Mouse (Mus musculus) hindbrain, embryonic 10.5 days (tissue): ENCODE results near the gene Rab12. TPM values are rescaled to one million over a fixed set of nuclear protein-coding genes. Genes with fewer than 3 reads are reported as not detected.
A peak's percentile ranks its signal among the peaks of the same experiment; 100 is the strongest.

Experiments
- DNase-seq: peaks from one replicate; pipeline ENCODE4 v3.0.0-alpha.2; 2017; ENCODE audit warnings: low spot score
- H3K27ac ChIP-seq: fragments of 300-500 bp; sonication (generic); 2 replicates; pipeline ENCODE4 v1.5.1; 2016; ENCODE audit warnings: mild to moderate bottlenecking, moderate library complexity
- H3K27me3 ChIP-seq: fragments of 300-500 bp; sonication (generic); 2 replicates; pipeline ENCODE4 v1.6.1; 2016; ENCODE audit warnings: mild to moderate bottlenecking; ENCODE audit not compliant: poor library complexity, insufficient read depth, severe bottlenecking
- H3K36me3 ChIP-seq: fragments of 300-500 bp; sonication (generic); 2 replicates; pipeline ENCODE4 v1.6.1; 2016; ENCODE audit warnings: mild to moderate bottlenecking, moderate library complexity
- H3K4me1 ChIP-seq: fragments of 300-500 bp; sonication (generic); replicated peaks from 2 replicates; pipeline ENCODE4 v1.6.1; 2016; ENCODE audit warnings: mild to moderate bottlenecking
- H3K4me3 ChIP-seq: fragments of 300-500 bp; sonication (generic); 2 replicates; pipeline ENCODE4 v1.5.1; 2016; ENCODE audit warnings: mild to moderate bottlenecking, moderate library complexity
- H3K9me3 ChIP-seq: fragments of 300-500 bp; sonication (generic); 2 replicates; pipeline ENCODE4 v1.6.1; 2016; ENCODE audit warnings: mild to moderate bottlenecking, moderate library complexity
- WGBS: fragments of 180-500 bp; shearing (Covaris S2); methylation state at CpG from one replicate; pipeline ENCODE4 v1.1.7; 2016; 5-methylcytosine and 5-hydroxymethylcytosine counted together
- polyA plus RNA-seq: library from polyadenylated mRNA; unstranded; fragments of >200 nt; fragmentation: Nextera tagmentation; extraction: Ambion mirVana; gene quantifications from 2 replicates; pipeline ENCODE4 v1.2.1, GENCODE M21; 2016

The Rab12 gene
- polyA plus RNA-seq, 1 experiment from 2014 or later = 29.3 TPM

DNA sequence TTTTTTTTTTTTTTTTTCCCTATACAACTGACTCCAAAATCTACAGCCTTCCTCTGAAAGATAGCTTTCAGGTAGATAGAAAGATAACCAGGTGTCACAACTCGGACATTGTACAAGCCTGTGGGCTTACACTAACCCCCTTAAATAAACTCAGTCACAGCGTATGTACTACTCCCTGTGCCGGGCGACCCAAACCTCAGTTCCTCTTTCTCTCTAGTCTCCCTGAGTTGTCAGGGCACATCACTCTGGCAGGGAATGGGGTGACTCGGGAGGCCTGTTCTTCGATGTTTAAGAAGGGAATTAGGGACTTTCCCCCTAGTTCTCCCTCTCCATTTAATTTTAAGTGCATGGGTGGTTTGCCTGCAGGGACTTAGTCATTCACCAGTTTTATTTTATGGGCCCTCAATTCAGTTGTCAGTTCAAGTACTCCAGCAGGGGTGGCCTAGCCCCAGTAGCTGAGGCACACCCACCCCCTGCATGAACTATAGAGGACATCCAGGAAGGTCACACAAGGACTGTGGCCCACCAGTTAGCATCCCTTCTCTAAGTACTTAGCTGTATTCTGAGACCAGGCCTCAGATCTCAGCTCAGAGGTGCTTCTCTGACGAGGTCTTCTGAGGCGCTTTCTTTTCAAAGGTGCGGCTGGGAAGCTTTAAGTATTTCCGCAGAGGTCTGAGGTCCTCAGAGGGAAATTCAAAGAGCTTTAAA, 5.1 kb downstream of the Rab12 start:
- H3K4me1 ChIP-seq = peaks cover 32% of the 10 kb centered on the region
- H3K4me3 ChIP-seq = no peak overlapping the region
- peaks cover 55% of the 10 kb centered on the region for H3K36me3 ChIP-seq
- H3K27me3 ChIP-seq = no peaks in the 10 kb centered on the region
- 91% methylated on average over 10 of the region's 10 CpGs for WGBS
- no peak for DNase-seq
- no peak overlapping the region for H3K27ac ChIP-seq
- no peaks in the 10 kb centered on the region for H3K9me3 ChIP-seq

DNA sequence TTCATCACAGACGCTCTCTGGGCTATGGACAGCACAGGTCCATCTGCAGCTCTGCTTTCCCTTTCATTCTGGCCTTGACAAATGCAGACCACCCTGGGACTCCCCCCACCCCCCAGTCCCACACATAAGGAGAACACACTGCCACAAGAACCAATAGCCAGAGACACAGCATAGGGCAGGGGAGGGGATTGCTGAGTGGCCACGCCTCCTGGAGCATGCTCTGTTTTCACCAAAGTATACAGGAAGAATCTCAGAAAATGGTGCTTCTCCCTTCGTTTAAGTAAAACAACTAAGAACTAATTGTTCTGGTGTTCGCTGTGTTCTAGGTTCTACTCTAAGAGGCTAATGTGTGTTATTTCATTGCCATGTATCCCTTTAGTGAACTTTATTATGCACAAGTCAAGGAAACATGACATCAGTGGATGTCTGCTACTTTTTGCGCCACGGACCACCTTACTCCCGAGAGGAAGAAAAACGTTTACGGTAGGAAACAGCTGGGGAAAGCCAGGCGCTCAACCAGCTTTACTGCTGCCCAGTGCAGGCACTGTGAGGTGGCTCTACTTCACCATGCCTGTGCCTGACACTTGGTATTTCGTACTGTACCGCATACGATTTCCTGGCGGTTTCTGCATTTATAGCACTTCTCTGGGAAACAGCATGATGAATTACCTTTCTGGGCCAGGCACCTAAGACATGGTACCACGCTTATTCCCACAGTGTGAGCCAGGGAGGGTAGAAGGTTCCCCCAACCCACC, 7.2 kb downstream of the Rab12 start:
- H3K27ac ChIP-seq = no peak overlapping the region
- H3K4me3 ChIP-seq = no peak overlapping the region
- H3K36me3 ChIP-seq = peaks cover 67% of the 10 kb centered on the region
- H3K27me3 ChIP-seq = no peaks in the 10 kb centered on the region
- no peak for DNase-seq
- WGBS = 82% methylated on average over 15 of the region's 15 CpGs
- no peaks in the 10 kb centered on the region for H3K9me3 ChIP-seq
- H3K4me1 ChIP-seq = peaks cover 17% of the 10 kb centered on the region

DNA sequence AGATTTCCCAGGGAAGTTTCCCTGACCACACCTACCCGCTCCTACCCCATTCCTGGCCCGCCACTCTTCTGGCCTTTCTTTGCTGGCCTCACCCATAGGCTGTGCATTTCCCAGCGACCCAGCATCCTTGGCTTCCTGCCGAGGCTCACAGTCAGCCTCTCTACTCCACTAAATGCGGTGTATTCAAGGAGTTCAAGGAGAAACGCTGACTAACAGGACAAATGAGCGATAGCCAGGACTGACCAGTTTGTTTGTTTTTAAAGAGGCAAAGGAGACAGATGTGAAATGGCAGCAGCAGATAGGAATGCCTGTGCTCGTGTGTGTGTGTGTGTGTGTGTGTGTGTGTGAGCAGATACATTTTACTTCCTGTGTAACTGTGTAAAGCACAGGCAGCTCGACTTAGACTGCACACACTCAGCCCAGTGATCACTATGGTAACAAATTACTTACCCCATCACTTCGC, 9.3 kb downstream of the Rab12 start:
- H3K27ac ChIP-seq = no peak overlapping the region
- no peaks in the 10 kb centered on the region for H3K27me3 ChIP-seq
- 0 out of 2 replicates have a peak, but pooled peaks cover 11% of the 10 kb centered on the region for H3K4me1 ChIP-seq
- H3K9me3 ChIP-seq = no peaks in the 10 kb centered on the region
- H3K36me3 ChIP-seq = peaks cover 64% of the 10 kb centered on the region
- H3K4me3 ChIP-seq = no peak overlapping the region
- 62% methylated on average over 10 of the region's 10 CpGs for WGBS
- peak; percentile 9 for DNase-seq

DNA sequence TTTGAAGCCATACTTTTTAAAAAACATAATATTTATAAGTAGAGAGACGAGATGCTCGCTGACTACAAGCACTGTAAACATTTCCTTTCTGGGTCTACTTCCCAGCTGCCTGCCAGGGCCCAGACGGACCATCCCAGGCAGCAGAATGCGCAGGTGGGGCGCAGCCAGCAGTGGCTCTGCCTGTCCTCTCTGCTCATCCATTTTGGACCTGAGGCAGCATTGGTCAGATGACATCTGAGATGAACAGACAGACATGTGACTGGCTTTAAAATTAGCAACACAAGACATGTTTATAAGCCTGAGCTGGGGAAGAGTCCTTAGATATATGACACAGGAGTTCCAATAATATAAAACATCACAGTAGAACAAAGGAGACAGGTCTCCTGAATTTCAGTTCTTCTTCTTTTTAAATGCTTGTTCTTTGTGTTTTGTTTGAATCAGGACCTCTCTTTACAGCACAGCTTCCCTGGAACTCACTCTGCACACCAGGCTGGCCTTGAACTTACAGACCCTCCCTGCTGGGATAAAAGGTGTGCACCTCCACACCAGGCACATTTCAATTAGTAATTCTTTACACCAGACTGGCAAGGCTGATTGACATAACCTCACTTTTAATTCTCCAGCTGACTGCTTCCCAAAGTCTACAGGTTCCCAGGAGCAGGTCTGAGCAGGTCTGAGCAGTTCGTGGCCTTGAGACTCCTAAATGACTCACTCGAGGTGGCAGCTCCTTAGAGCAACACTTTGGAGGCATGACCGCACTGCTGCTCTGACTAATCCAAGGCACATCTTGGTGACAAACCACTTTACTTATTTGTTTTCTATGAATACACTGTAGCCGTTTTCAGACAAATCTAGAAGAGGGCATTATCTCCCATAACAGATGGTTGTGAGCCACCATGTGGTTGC, 12.2 kb downstream of the Rab12 start:
- no peak overlapping the region for H3K4me3 ChIP-seq
- 91% methylated on average over 9 of the region's 9 CpGs for WGBS
- H3K36me3 ChIP-seq = peaks cover 62% of the 10 kb centered on the region
- H3K27ac ChIP-seq = no peak overlapping the region
- no peaks in the 10 kb centered on the region for H3K9me3 ChIP-seq
- H3K27me3 ChIP-seq = no peaks in the 10 kb centered on the region
- no peak for DNase-seq
- H3K4me1 ChIP-seq = 0 out of 2 replicates have a peak, but pooled peaks cover 11% of the 10 kb centered on the region

DNA sequence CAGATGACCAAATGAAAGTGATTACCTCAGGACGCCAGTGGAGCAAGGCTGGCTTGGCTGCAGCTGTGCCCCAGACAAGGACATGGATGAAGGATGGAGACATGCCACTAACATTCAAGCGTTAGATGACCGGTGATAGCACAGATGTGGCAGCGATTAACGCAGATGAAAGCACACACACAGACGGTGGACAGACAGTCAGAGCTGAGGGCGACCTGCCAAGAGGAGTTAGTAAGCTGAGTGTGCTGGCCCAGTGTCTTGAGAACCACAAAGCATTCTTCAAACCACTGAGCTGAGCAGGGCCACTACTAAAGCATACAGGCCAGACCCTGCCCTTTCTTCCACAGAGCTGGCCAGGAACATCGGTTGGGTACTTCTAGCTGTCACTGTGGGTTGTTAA, 14.6 kb downstream of the Rab12 start:
- peaks cover 68% of the 10 kb centered on the region for H3K36me3 ChIP-seq
- H3K27me3 ChIP-seq = no peaks in the 10 kb centered on the region

DNA sequence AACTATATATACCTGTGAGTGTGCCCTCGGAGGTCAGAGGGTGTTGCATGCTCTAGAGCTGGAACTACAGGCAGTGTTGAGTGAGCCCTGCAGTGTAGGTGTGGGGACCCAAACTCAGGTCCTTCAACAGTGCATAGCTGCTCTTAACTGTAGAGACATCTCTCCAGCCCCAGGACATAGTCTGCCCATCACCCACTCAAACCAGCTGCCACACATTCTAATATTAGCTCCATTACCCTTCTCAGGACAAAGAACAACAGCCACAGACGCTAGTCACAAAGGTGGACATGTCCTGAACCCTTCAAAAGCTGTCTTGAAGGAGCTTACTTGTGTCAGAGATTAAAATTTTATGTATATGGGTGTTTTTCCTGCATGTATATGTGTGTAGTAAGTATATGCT, 15.3 kb downstream of the Rab12 start:
- Histone ChIP-seq H3K4me1 (no peaks in the 10 kb centered on the region), H3K4me3 (no peak overlapping the region), H3K36me3 (peaks cover 74% of the 10 kb centered on the region), H3K9me3 (no peaks in the 10 kb centered on the region), H3K27ac (no peak overlapping the region), H3K27me3 (no peaks in the 10 kb centered on the region)
- 94% methylated on average over 2 of the region's 2 CpGs for whole genome bisulfite sequencing
- no peak for DNase-seq

More for the DNA sequence above, 14.6 kb downstream of the Rab12 start:
- 96% methylated on average over 8 of the region's 8 CpGs for WGBS
- 0 out of 2 replicates have a peak, but pooled peaks cover under 1% of the 10 kb centered on the region for H3K4me1 ChIP-seq
- DNase-seq = no peak
- H3K4me3 ChIP-seq = no peak overlapping the region
- no peak overlapping the region for H3K27ac ChIP-seq
- H3K9me3 ChIP-seq = no peaks in the 10 kb centered on the region

DNA sequence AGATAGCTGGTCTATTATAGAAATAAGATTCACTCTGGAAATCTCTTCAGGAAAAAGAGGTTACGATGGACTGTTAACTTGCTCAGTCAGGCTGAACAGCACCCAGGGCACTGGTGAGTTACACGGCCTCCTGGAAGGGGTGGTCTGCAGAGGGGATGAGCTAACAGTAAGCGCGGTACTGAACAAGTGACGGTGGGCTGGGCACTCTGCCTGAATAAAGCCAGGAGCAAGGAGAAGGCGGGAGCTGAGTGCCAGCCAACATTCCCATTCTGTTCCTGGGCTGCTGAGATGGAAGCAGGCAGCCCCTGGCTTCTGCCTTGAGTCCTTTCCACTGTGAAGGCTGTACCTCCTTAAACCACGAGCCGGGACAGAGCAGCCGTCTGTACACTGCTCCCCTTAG, 16.1 kb downstream of the Rab12 start:
- no peaks in the 10 kb centered on the region for H3K9me3 ChIP-seq
- no peaks in the 10 kb centered on the region for H3K4me1 ChIP-seq
- WGBS = 93% methylated on average over 9 of the region's 9 CpGs
- no peak overlapping the region for H3K4me3 ChIP-seq
- H3K27me3 ChIP-seq = no peaks in the 10 kb centered on the region
- H3K36me3 ChIP-seq = peaks cover 80% of the 10 kb centered on the region
- no peak overlapping the region for H3K27ac ChIP-seq
- no peak for DNase-seq

DNA sequence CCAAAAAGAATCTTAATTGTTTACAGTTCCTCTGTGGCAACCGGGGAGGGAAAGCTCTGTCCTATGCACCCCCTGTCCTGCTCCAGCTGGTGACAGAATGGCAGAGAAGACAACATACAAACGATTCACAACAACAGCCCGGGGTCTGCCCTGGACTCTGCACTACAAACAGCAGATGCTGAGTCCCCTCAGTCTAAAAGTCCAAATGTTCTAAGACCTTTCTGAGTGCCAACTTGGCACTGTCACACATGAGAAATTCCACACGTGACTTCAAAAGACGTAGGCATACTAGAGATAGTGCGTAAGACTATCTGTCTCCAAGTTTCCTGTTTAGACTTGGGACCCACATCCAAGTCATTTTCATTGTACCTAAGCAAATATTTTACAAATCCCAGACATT, 16.7 kb downstream of the Rab12 start:
- DNase-seq = no peak
- no peak overlapping the region for H3K27ac ChIP-seq
- 94% methylated on average over 6 of the region's 6 CpGs for WGBS
- no peaks in the 10 kb centered on the region for H3K4me1 ChIP-seq
- no peaks in the 10 kb centered on the region for H3K9me3 ChIP-seq
- peaks cover 80% of the 10 kb centered on the region for H3K36me3 ChIP-seq
- no peaks in the 10 kb centered on the region for H3K27me3 ChIP-seq
- no peak overlapping the region for H3K4me3 ChIP-seq

DNA sequence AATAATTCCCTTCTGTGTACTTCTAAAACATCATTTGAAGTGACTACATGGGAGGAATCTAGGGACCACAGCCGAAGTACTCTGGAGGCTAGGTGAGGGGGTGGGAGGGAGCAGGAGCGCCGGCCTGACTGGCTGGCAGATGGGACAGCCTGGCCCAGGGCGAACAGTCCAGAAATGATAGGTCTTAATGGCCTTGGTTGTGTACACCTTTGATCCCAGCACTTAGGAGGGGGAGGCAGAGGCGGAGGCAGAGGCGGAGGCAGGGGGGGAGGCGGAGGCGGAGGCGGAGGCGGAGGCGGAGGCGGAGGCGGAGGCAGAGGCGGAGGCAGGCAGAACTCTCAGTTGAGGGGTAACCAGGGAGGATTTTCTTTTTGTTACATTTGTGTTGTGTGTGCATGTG, 20.9 kb downstream of the Rab12 start:
- Histone ChIP-seq H3K9me3 (no peaks in the 10 kb centered on the region), H3K36me3 (peaks cover 92% of the 10 kb centered on the region), H3K27ac (no peak overlapping the region), H3K4me3 (no peak overlapping the region), H3K27me3 (no peaks in the 10 kb centered on the region), H3K4me1 (no peaks in the 10 kb centered on the region)
- WGBS = 92% methylated on average over 14 of the region's 14 CpGs
- no peak for DNase-seq

DNA sequence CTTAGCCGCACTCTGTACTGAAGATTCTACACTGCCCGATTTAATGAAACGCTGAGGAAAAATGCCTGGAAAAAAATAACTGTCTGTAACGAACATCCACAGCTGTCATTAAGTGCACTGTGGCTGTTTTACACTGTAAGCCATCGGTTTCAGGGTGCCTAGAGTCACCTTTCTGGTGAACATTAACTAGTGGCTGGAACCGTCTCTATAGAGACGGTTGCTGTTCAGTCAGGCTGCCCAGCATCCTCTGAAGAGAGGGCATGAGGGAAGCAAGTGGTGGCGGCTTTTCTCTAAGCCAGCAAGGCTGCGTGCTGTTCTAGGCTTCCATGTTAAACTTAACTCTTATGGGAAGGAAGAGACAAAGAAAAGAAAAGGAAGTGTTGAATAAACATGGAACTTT, 22.9 kb downstream of the Rab12 start:
- Histone ChIP-seq H3K27ac (no peak overlapping the region), H3K4me3 (no peak overlapping the region), H3K27me3 (no peaks in the 10 kb centered on the region), H3K36me3 (peaks cover 81% of the 10 kb centered on the region), H3K9me3 (no peaks in the 10 kb centered on the region), H3K4me1 (no peaks in the 10 kb centered on the region)
- WGBS = 94% methylated on average over 9 of the region's 9 CpGs
- no peak for DNase-seq

DNA sequence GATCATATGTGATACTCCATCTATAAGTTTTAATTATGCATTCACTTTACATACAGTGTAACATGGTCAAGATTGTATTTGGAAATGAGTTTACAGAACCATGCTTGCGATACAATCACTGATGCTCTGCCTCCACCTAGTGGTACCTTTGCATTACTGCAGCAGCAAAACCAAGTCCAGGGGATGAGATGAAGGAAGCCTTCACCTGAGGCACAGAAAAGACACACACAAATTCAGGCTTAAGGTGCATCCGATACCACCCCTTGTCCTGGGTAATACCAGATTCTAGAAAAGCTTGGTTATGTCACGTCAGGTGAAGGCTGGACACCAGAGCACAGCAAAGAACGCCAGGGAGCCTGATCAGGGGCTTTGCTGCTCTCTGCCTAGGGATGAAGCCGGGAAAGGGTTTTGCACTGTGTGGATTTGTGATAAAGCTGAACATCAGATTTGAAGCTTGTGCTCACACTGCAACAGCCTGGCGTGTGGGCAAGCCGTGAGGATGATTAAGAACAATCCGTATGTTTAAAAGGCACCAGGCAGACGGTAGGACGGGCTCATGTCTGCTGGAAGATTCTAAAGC, 29.4 kb downstream of the Rab12 start:
- DNase-seq = peak; percentile 57
- Histone ChIP-seq H3K36me3 (peaks cover 16% of the 10 kb centered on the region), H3K27ac (no peak overlapping the region), H3K4me1 (peaks cover 10% of the 10 kb centered on the region), H3K4me3 (no peak overlapping the region), H3K27me3 (no peaks in the 10 kb centered on the region), H3K9me3 (no peaks in the 10 kb centered on the region)
- WGBS = 47% methylated on average over 10 of the region's 10 CpGs

DNA sequence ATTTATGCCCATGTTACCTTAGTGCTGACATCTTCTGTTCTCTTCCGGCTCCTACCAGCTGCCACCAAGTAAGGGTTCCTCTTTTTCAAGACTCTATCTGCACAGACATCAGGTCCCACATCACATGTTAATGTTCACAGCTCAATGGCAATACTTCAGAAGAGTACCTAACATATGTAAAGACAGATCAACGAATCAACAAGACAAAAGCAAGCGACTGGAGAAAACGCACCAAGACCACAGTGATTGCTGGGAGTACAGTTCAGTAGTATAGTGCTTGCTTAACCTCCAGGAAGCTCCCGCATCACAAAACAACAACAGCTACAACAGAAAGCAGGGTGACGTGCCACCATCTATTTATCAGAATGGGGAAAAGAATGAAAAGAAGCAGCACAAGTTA, 33.0 kb downstream of the Rab12 start:
- no peaks in the 10 kb centered on the region for H3K36me3 ChIP-seq
- WGBS = 87% methylated on average over 6 of the region's 6 CpGs
- H3K4me1 ChIP-seq = peaks cover 30% of the 10 kb centered on the region
- DNase-seq = no peak
- no peak overlapping the region for H3K4me3 ChIP-seq
- no peak overlapping the region for H3K27ac ChIP-seq
- no peaks in the 10 kb centered on the region for H3K27me3 ChIP-seq
- no peaks in the 10 kb centered on the region for H3K9me3 ChIP-seq
